Mouse (Mus musculus): ENCODE data around the gene Rilpl1.

The Rilpl1 gene

GRCm38 (mm10) chr5:124453339-124454081, 77.7 kb downstream of the Rilpl1 start:
- no peak for DNase-seq (ENCODE audit: inconsistent ontology term)

GRCm38 (mm10) chr5:124452494-124453228, 78.5 kb downstream of the Rilpl1 start:
- DNase-seq (ENCODE audit: inconsistent ontology term), result no peak

GRCm38 (mm10) chr5:124450641-124451340, 80.4 kb downstream of the Rilpl1 start:
- no peak for DNase-seq (ENCODE audit: inconsistent ontology term)

- DNase-seq (ENCODE audit: inconsistent ontology term), result no peak
Observed at GRCm38 (mm10) chr5:124450051-124450450, 81.1 kb downstream of the Rilpl1 start.

- no peak for DNase-seq (ENCODE audit: inconsistent ontology term)
Observed at GRCm38 (mm10) chr5:124449494-124449893, 81.7 kb downstream of the Rilpl1 start.

- peak; percentile 84 for DNase-seq (ENCODE audit: inconsistent ontology term)
Observed at GRCm38 (mm10) chr5:124446301-124446881, 84.8 kb downstream of the Rilpl1 start.

- peak; percentile 55 for DNase-seq (ENCODE audit: inconsistent ontology term)
Observed at GRCm38 (mm10) chr5:124445621-124446293, 85.4 kb downstream of the Rilpl1 start.

GRCm38 (mm10) chr5:124444661-124445561, 86.3 kb downstream of the Rilpl1 start:
- peak; percentile 86 for DNase-seq (ENCODE audit: inconsistent ontology term)

- DNase-seq (ENCODE audit: inconsistent ontology term), result no peak
Observed at GRCm38 (mm10) chr5:124444208-124444607, 87.0 kb downstream of the Rilpl1 start.

Data from Muller cell, postnatal 12 days (primary cell).